Mouse (Mus musculus) layer of hippocampus, postnatal 10 days (tissue): ENCODE results near the gene Rnf157. TPM values are rescaled to one million over a fixed set of nuclear protein-coding genes. Genes with fewer than 3 reads are reported as not detected.
"Not testable (repeated sequence)": the region's sequence is repeated elsewhere in the genome, so short reads cannot be mapped to it uniquely, and the experiment has no call there.

Experiments
- DNase-seq, 2 experiments: peaks; one replicate each; pipeline ENCODE4 v3.0.0; 2021; ENCODE audit warnings: low spot score in 2 of 2
- total RNA-seq, 2 experiments: library from RNA; stranded (reverse); gene quantifications; 2 replicates each; pipeline ENCODE4 v1.2.3; 2021

Gene Rnf157
- total RNA-seq, 2 experiments from 2014 or later = 184 to 186 TPM

- no peak for DNase-seq
These were observed 5.5 kb upstream of the Rnf157 start for GRCm38 (mm10) chr11:116418194-116418840.

GRCm38 (mm10) chr11:116417054-116417453 is 4.2 kb upstream of the Rnf157 start:
- DNase-seq = no peak

- DNase-seq = no peak
These were observed 3.5 kb upstream of the Rnf157 start for GRCm38 (mm10) chr11:116416196-116416943.

GRCm38 (mm10) chr11:116413631-116414022 is 795 bp upstream of the Rnf157 start:
- DNase-seq = no peak

- peak in 1 of 2 experiments; percentile 29 for DNase-seq
These were observed 604 bp downstream of the Rnf157 start for GRCm38 (mm10) chr11:116412028-116412827.

GRCm38 (mm10) chr11:116411582-116411981 is 1.2 kb downstream of the Rnf157 start:
- DNase-seq = no peak

GRCm38 (mm10) chr11:116410415-116410814 is 2.4 kb downstream of the Rnf157 start:
- not testable (repeated sequence) for DNase-seq

GRCm38 (mm10) chr11:116409008-116409407 is 3.8 kb downstream of the Rnf157 start:
- no peak for DNase-seq

- DNase-seq = no peak
These were observed 6.6 kb downstream of the Rnf157 start for GRCm38 (mm10) chr11:116406231-116406728.

- no peak for DNase-seq
These were observed 7.2 kb downstream of the Rnf157 start for GRCm38 (mm10) chr11:116405601-116406000.

- no peak for DNase-seq
These were observed 12.3 kb downstream of the Rnf157 start for GRCm38 (mm10) chr11:116400560-116400959.

GRCm38 (mm10) chr11:116398348-116398677 is 14.5 kb downstream of the Rnf157 start:
- no peak for DNase-seq

- DNase-seq = no peak
These were observed 15.1 kb downstream of the Rnf157 start for GRCm38 (mm10) chr11:116397517-116398347.

GRCm38 (mm10) chr11:116396934-116397330 is 15.9 kb downstream of the Rnf157 start:
- no peak for DNase-seq

- DNase-seq = no peak
These were observed 16.4 kb downstream of the Rnf157 start for GRCm38 (mm10) chr11:116396276-116396933.

GRCm38 (mm10) chr11:116394769-116395168 is 18.1 kb downstream of the Rnf157 start:
- no peak for DNase-seq

- no peak for DNase-seq
These were observed 23.9 kb downstream of the Rnf157 start for GRCm38 (mm10) chr11:116388841-116389480.

- DNase-seq = no peak
These were observed 25.5 kb downstream of the Rnf157 start for GRCm38 (mm10) chr11:116387086-116388071.

- DNase-seq = no peak
These were observed 26.8 kb downstream of the Rnf157 start for GRCm38 (mm10) chr11:116385999-116386398.
